Mouse (Mus musculus) stomach, postnatal 0 days (tissue): ENCODE results near the gene Coq2. TPM values are rescaled to one million over a fixed set of nuclear protein-coding genes. Genes with fewer than 3 reads are reported as not detected.

Source experiments
- ATAC-seq: fragments of 200-750 bp; cut with Nextera tagmentation; 2 replicates; pipeline ENCODE4 v1.8.0; 2017; ENCODE audit not compliant: low FRiP score, low TSS enrichment
- DNase-seq: peaks from one replicate; pipeline ENCODE4 v3.0.0-alpha.2; 2016; ENCODE audit warnings: low spot score
- H3K27ac ChIP-seq: fragments of 300-500 bp; sonication (generic); replicated peaks from 2 replicates; pipeline ENCODE4 v1.5.1; 2014; ENCODE audit warnings: mild to moderate bottlenecking, control low read depth
- H3K27me3 ChIP-seq: fragments of 300-500 bp; sonication (generic); 2 replicates; pipeline ENCODE4 v1.6.1; 2014; ENCODE audit warnings: low read length; ENCODE audit not compliant: control insufficient read depth, insufficient read depth
- H3K36me3 ChIP-seq: fragments of 300-500 bp; sonication (generic); 2 replicates; pipeline ENCODE4 v1.6.1; 2014; ENCODE audit warnings: low read length, mixed read lengths; ENCODE audit not compliant: control insufficient read depth, insufficient read depth
- H3K4me1 ChIP-seq: fragments of 300-500 bp; sonication (generic); replicated peaks from 2 replicates; pipeline ENCODE4 v1.6.1; 2014; ENCODE audit warnings: antibody characterized with exemption; ENCODE audit not compliant: control insufficient read depth, insufficient read depth
- H3K4me2 ChIP-seq: fragments of 300-500 bp; sonication (generic); replicated peaks from 2 replicates; pipeline ENCODE4 v1.6.1; 2014; ENCODE audit warnings: low read depth, mild to moderate bottlenecking, control low read depth, moderate library complexity
- H3K4me3 ChIP-seq: fragments of 300-500 bp; sonication (generic); 2 replicates; pipeline ENCODE4 v1.5.1; 2014; ENCODE audit warnings: low read depth, low read length, control low read depth
- H3K9ac ChIP-seq: fragments of 300-500 bp; sonication (generic); 2 replicates; pipeline ENCODE4 v1.6.1; 2014; ENCODE audit warnings: mild to moderate bottlenecking, low read length, control low read depth, mixed read lengths
- H3K9me3 ChIP-seq: fragments of 300-500 bp; sonication (generic); 2 replicates; pipeline ENCODE4 v1.6.1; 2016; ENCODE audit warnings: low read length; ENCODE audit not compliant: control insufficient read depth
- CTCF ChIP-seq: IDR thresholded peaks from 2 replicates; pipeline ENCODE4 v1.5.1; 2016; ENCODE audit warnings: antibody characterized with exemption, low read depth, mild to moderate bottlenecking, moderate library complexity
- EP300 ChIP-seq: optimal IDR thresholded peaks from 2 replicates; pipeline ENCODE3; 2016; ENCODE audit warnings: antibody characterized with exemption
- WGBS: fragments of 180-500 bp; shearing (Covaris S2); extraction: QIAGEN DNeasy Blood & Tissue Kit; methylation state at CpG from one replicate; pipeline ENCODE4 v1.1.7; 2014; 5-methylcytosine and 5-hydroxymethylcytosine counted together
- polyA plus RNA-seq: library from polyadenylated mRNA; unstranded; fragments of >200 nt; fragmentation: Nextera tagmentation; extraction: Ambion mirVana; gene quantifications from 2 replicates; pipeline ENCODE4 v1.2.1, GENCODE M21; 2015

Gene Coq2
- polyA plus RNA-seq, 1 experiment from 2014 or later = 52.1 TPM

- H3K27me3 ChIP-seq = no peaks in the 10 kb centered on the region
- no peaks in the 10 kb centered on the region for H3K4me1 ChIP-seq
- H3K9me3 ChIP-seq = no peaks in the 10 kb centered on the region
- ATAC-seq (no peak), DNase-seq (no peak)
- no peak overlapping the region for H3K4me3 ChIP-seq
- TF ChIP-seq EP300 = no peak
- peak; percentile 51 for TF ChIP-seq CTCF
- H3K9ac ChIP-seq = no peak overlapping the region
- H3K36me3 ChIP-seq = no peaks in the 10 kb centered on the region
- 73% methylated on average over 4 of the region's 4 CpGs for WGBS
- H3K27ac ChIP-seq = no peak overlapping the region
- no peak overlapping the region for H3K4me2 ChIP-seq
Observed at GRCm38 (mm10) chr5:100685631-100686030, 10.7 kb upstream of the Coq2 start.

DNA sequence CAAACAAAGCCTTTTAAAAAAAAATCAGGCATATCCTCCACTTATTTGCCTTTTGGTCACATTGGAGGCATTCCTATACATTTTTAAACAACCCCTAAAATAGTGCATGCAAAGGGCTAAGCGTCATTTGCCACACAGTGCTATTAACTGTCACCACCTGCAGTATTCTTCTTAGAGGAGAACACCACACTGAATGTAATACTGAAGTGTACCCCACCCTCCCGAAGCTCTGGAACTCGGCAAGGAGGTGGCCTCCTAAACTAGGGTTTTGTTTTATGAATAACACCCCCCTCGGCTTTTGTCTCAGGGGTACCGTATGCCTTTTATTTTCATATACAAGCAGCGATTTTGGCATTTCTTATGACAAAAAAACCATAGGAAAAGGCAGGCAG lies 5.6 kb upstream of the Coq2 start:
- ATAC-seq = no peak
- Histone ChIP-seq H3K4me2 (no peak overlapping the region), H3K27me3 (no peaks in the 10 kb centered on the region), H3K9me3 (no peaks in the 10 kb centered on the region), H3K27ac (no peak overlapping the region), H3K4me1 (no peaks in the 10 kb centered on the region), H3K4me3 (no peak overlapping the region), H3K36me3 (no peaks in the 10 kb centered on the region), H3K9ac (no peak overlapping the region)
- TF ChIP-seq CTCF = no peak
- TF ChIP-seq EP300 = no peak
- DNase-seq = no peak
- WGBS = 79% methylated on average over 6 of the region's 6 CpGs

DNA sequence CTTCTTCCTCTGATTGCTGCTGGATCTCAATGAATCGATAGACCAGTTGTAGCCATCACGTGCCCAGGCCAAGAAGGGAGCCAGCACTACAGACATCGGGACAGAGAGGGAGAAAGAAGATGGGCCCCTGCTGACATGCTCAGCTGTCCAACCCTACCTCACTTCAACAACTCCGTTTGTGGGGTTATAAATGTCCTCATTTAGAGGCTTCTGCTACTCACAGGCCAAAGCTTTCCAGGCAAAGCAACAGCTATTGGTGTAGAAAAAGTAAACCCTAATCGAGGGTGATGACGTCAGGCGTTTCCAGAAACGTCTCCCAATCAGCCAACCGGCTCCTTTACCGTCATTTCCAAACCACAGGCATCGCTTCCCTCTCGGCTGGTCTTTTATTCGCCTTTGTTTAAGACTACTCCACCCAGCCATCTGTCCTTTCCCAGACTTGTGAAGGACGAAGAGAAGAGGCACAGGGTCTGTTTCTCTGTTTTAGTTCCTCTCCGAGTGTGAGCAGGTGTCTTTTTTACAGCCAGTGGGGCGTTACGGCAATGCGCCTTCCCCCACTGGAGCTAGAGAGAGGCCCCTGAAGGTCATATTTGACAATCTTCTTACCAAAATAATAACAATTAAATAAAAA lies 5.1 kb upstream of the Coq2 start:
- ATAC-seq (no peak), DNase-seq (no peak)
- 77% methylated on average over 18 of the region's 18 CpGs for WGBS
- Histone ChIP-seq H3K27me3 (no peaks in the 10 kb centered on the region), H3K4me1 (no peaks in the 10 kb centered on the region), H3K9me3 (no peaks in the 10 kb centered on the region), H3K4me3 (no peak overlapping the region), H3K27ac (no peak overlapping the region), H3K36me3 (no peaks in the 10 kb centered on the region), H3K9ac (no peak overlapping the region), H3K4me2 (no peak overlapping the region)
- TF ChIP-seq EP300 (no peak), CTCF (no peak)

- Histone ChIP-seq H3K9me3 (no peaks in the 10 kb centered on the region), H3K4me2 (peak overlapping the region; percentile 88), H3K4me3 (peak overlapping the region; percentile 78), H3K4me1 (no peaks in the 10 kb centered on the region), H3K36me3 (no peaks in the 10 kb centered on the region), H3K27me3 (no peaks in the 10 kb centered on the region), H3K27ac (peak overlapping the region; percentile 88), H3K9ac (peak overlapping the region; percentile 84)
- peak; percentile 90 for ATAC-seq
- peak; percentile 94 for DNase-seq
- under 1% methylated on average over 47 of the region's 71 CpGs for WGBS
- TF ChIP-seq EP300 = no peak
- no peak for TF ChIP-seq CTCF
Observed at GRCm38 (mm10) chr5:100673745-100674486, 1.0 kb downstream of the Coq2 start.

DNA sequence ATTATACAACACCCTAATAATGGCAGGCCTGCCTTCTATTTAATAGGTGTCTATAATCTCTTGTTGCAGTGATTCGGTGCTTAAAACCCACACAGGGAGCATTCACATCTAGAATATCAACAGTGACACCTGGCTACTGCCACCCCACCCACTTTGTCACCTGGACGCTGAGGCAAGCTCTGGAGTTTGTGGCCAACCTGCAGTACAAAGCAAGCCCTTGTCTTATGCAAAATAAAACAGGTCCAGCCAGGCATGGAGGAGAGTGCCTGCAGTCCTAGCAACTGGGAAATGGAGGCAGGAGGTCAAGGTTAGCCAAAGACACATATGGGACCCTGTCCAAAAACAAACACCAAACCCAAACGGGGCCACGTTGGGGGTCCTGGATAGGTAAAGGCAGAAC lies 2.5 kb downstream of the Coq2 start:
- DNase-seq (peak; percentile 67), ATAC-seq (peak; percentile 55)
- TF ChIP-seq CTCF = no peak
- no peak for TF ChIP-seq EP300
- H3K4me3 ChIP-seq = 0 out of 2 replicates have a peak overlapping the region, but pooled peaks have one; percentile 3
- no peaks in the 10 kb centered on the region for H3K9me3 ChIP-seq
- H3K4me1 ChIP-seq = no peaks in the 10 kb centered on the region
- H3K4me2 ChIP-seq = peak overlapping the region; percentile 88
- peak overlapping the region; percentile 46; the same call in 1 of the 2 replicates for H3K27ac ChIP-seq
- H3K27me3 ChIP-seq = no peaks in the 10 kb centered on the region
- 44% methylated on average over 4 of the region's 4 CpGs for WGBS
- no peaks in the 10 kb centered on the region for H3K36me3 ChIP-seq
- H3K9ac ChIP-seq = no peak overlapping the region

DNA sequence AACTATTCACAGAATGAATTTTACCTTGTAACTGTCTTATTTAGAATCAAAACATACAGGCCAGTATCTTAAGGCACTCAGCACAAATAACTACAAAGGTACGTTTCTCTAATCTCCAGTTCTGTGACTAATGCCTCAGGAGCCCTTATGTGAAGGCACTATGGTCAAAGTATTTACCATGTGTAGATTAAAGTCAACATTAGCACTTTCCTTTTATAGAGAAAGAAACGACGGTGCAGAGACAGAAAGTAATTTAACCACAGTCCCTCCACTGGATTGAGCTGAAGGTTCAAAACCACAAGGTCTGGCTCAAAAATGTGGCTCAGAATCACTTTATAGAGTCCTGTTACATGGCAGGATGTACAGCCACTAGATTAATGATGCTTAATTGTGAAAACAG lies 3.0 kb downstream of the Coq2 start:
- Histone ChIP-seq H3K36me3 (no peaks in the 10 kb centered on the region), H3K9ac (no peak overlapping the region), H3K4me2 (peak overlapping the region; percentile 88; the same call in 1 of the 2 replicates), H3K9me3 (no peaks in the 10 kb centered on the region), H3K4me3 (0 out of 2 replicates have a peak overlapping the region, but pooled peaks have one; percentile 3), H3K27ac (peak overlapping the region; percentile 46; the same call in 1 of the 2 replicates), H3K27me3 (no peaks in the 10 kb centered on the region), H3K4me1 (no peaks in the 10 kb centered on the region)
- DNase-seq = no peak
- TF ChIP-seq EP300 (no peak), CTCF (no peak)
- 37% methylated on average over 3 of the region's 3 CpGs for WGBS
- ATAC-seq = peak; percentile 68
